Mouse (Mus musculus) testis, adult 2 months (tissue): ENCODE measurements at regions not wholly inside any gene's neighbourhood (a gene's known extent, or its start where the extent isn't known, plus 50 kb on each side); places are given as distances from the start of the nearest gene placed in this dataset.
"Not testable (repeated sequence)": the region's sequence is repeated elsewhere in the genome, so short reads cannot be mapped to it uniquely, and the experiment has no call there.

Experiments
- CTCF ChIP-seq: fragments of 200-500 bp; IDR thresholded peaks from 2 replicates; pipeline ENCODE4 v1.5.1; 2012; ENCODE audit warnings: low read depth, mild to moderate bottlenecking, inconsistent platforms, low read length, moderate library complexity; ENCODE audit not compliant: control insufficient read depth, insufficient read depth, insufficient replicate concordance
- POLR2A ChIP-seq: fragments of 200-500 bp; IDR thresholded peaks from 2 replicates; pipeline ENCODE4 v1.6.1; 2012; ENCODE audit warnings: low read depth, mild to moderate bottlenecking, inconsistent platforms, low read length, moderate library complexity; ENCODE audit not compliant: control insufficient read depth

- not testable (repeated sequence) for TF ChIP-seq CTCF, POLR2A
Observed at GRCm38 (mm10) chr15:5951661-5952060, 347.9 kb upstream of the Dab2 start.
